Mouse (Mus musculus) adrenal gland, postnatal 36 days (tissue): ENCODE data around the gene Lrrc63. TPM values are rescaled to one million over a fixed set of nuclear protein-coding genes. Genes with fewer than 3 reads are reported as not detected.
"Not testable (repeated sequence)": the region's sequence is repeated elsewhere in the genome, so short reads cannot be mapped to it uniquely, and the experiment has no call there.

Experiments used
- DNase-seq, 2 experiments: peaks; one replicate each; pipeline ENCODE4 v3.0.0; 2021; ENCODE audit warnings: mixed read lengths in 1 of 2
- long read RNA-seq, 2 experiments: library from polyadenylated mRNA; stranded (forward); transcript quantifications; one replicate each; pipeline ENCODE4 v2.0.0; 2021; ENCODE audit warnings: borderline sequencing depth in 2 of 2
- total RNA-seq, 2 experiments: library from RNA; stranded (reverse); gene quantifications; 2 replicates each; pipeline ENCODE4 v1.2.3; 2021

Lrrc63 gene
- total RNA-seq, result not detected
- long read RNA-seq, experiment 1, result 0 reads
- long read RNA-seq, experiment 2, result 0 reads

GRCm38 (mm10) chr14:75130501-75131318, at the start of gene Lrrc63, which contains the start of gene Lcp1:
Gene Lrrc63, minus strand, starts transcription at chr14:75130881.
Gene Lcp1, plus strand, starts transcription at chr14:75131101.
- peak; percentile 81 to 83 for DNase-seq

DNA sequence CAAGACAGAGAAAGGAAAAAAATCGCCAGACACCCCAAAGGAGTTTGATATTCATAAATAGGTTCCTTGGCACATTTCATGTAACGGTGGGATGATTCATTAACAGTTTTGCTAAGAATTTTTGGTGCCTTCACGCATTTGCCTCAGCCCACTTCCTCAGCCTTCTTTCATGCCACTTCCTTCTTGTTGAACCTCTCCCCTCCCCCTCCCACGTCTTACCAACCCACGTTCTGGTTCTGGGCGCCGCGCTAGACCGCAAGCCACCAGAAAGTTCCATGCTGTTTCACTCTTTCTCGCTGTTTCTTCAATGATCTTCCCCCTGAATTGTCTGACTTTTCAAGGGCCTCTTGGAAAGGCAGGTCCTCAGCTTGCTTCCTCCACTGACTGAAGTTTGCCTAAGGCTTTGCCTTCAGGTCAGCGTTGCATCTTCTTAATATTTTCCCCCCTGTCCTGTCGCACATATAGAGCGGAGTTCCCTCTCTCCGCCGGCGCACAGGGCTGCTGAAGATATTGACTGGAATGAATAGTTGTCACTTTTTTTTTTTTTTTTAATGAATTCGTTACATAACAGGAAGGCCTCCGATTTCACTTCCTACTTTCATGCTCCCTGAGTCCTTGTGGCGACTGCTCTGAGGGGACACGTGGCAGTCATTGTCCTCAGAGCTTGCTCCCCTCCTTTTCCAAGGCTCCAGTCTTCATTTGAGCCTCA, 48.7 kb upstream of the Lrrc63 start:
- peak in 1 of 2 experiments; percentile 31 for DNase-seq

DNA sequence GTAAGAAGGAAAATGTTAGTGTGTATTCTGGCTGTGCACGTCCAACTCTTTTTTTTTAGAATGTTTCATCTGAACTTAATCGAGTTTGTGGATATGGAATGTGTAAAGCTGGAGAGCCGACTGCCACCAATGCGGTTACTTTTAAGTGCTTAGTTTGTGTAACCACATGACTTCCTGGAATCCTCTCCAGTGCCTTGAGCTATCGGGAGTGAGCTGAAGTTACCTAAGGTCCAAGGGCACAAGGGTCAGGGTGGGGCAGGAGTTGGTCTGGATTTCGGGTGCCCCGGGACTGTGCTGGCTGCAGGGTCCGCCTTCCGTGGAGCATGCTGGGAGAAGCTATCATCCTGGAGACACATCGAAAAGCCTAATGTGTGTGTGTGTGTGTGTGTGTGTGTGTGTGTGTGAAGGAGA, 48.1 kb upstream of the Lrrc63 start:
- DNase-seq, result no peak

- peak in 1 of 2 experiments; percentile 7 for DNase-seq
These were observed 47.7 kb upstream of the Lrrc63 start for GRCm38 (mm10) chr14:75178384-75178793.

- DNase-seq, result no peak
These were observed 46.7 kb upstream of the Lrrc63 start for GRCm38 (mm10) chr14:75177400-75177799.

DNA sequence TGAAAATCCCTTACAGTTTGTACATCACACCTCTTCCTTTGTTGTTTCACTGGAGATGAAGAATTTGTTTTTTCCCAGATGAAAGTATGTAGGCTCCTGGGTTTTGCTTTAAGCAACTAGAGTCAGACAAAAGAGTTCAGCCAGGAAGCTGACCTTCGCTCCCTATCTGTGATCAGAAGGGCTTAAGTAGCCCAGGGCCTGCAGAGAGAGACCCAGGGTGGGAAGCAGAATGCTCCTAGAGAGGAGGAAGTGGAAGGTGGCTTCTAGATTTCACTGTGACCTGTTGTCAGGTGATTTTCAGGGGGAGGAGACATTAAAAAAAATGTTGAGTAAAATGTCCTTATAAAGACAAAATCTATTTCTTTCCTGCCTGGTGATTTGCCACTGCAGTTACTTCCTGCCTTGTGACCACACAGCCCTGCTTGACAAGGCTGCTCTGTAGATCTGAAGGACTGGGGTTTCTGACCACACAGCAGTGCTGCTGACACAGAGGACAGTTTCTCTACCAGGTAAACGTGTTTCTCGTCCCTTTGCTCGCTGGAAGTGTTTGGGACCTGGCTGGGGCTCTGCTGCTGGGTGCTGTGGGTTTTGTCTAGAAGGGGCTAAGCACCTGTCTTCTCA, 45.9 kb upstream of the Lrrc63 start:
- no peak for DNase-seq

- DNase-seq, result no peak
These were observed 45.1 kb upstream of the Lrrc63 start for GRCm38 (mm10) chr14:75175781-75176180.

DNA sequence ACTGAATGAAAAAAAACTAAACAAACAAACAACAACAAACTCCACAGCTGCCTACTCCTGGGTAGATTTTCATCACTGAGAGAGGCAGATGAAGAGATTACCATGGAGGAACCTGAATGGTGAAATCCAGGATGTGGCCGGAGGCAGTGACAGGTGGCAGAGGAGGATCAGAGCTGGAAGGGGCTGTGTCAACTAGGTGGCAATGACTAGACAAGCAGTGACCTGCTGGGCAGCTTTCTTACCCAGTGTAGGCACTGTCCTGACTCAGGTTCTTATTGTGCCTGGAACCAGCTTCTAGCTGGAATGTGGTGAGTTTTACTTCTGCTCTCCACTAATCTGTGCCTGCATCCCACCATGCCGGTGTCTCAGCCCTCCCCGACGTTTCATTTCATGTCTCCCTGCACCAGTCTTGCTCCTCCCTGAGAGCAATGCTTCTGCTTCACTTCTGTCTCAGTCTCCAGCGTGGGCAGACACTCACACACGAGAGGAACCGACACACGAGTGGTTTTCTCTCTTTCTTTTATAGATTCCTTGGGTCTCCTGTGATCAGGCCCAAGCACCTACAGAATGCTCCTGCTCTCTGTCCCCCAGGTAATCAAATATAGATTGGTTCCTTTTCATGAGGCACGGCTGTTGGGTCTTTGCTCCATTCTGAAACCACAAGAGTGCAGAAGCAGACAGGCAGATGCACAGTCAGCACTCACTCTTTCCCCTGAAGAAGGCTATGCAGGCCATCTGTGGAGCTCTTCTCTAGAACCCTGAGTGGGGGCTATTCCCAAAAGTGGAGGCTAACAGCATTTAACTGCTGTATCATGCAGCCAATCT, 44.3 kb upstream of the Lrrc63 start:
- DNase-seq, result no peak

DNA sequence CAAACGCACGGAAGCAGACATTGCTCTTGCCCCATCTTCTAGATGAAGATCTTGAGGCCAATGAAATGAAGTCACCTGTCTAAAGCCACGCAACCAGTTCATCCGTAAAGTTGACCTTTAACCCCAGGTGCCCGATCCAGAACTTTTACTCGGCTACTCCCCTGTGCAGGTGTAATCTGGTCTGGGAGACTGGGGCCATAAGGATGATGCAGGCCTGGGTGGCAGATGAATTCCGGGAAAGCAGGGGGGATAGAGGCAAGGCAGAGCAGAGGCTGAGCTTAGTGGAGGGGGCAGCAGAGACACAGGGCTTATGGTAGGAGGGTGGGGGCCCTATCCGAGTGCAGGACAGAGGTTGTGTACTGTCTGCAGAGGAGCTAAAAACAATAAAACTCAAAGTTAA, 43.6 kb upstream of the Lrrc63 start:
- DNase-seq, result no peak

GRCm38 (mm10) chr14:75170546-75170945, 39.9 kb upstream of the Lrrc63 start:
- no peak for DNase-seq

- no peak for DNase-seq
These were observed 37.8 kb upstream of the Lrrc63 start for GRCm38 (mm10) chr14:75168501-75168900.

- no peak for DNase-seq
These were observed 35.0 kb upstream of the Lrrc63 start for GRCm38 (mm10) chr14:75165574-75166131.

GRCm38 (mm10) chr14:75164345-75164744, 33.7 kb upstream of the Lrrc63 start:
- DNase-seq, result no peak

GRCm38 (mm10) chr14:75163866-75164265, 33.2 kb upstream of the Lrrc63 start:
- DNase-seq, result no peak

DNA sequence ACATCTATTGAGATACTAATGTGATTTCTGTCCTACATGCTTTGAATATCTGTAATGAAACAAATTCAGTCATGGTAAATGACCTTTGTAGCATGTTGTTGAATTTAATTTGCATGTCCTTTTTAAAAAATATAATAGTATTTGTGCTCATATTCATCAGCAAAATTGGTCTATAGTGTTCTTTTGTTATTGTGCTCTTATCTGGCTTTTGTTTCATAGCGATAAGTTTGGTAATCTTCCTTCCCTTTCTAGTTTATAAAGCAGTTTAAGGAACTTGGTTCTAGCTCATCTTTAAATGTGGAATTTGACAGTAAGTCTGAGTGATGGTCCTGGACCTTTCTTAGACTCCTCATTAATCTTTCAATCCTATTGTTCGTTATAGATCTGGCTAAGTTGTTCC, 28.7 kb upstream of the Lrrc63 start:
- DNase-seq, result no peak

- no peak for DNase-seq
These were observed 23.8 kb upstream of the Lrrc63 start for GRCm38 (mm10) chr14:75154481-75154880.

- DNase-seq, result no peak
These were observed 20.5 kb upstream of the Lrrc63 start for GRCm38 (mm10) chr14:75151146-75151545.

DNA sequence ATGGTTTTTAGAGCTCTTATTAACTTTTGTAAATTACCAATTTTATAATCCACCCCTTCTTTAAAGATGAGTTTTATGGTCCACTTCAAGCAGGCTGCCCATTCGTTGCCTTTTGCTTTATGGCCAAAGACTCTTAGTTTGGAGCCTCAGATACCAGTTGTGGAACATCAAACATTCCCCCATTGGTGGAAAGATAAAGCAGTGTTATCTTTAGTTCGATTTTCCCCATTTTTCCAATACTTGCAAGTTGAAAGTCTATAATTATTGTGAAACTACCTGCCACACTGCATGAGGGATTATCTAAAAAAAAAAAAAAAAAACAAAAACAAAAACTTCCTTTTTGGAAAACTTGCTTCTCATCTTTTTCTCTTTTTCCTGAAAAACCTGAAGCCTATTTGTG, 20.0 kb upstream of the Lrrc63 start:
- DNase-seq, result no peak

- peak; percentile 6 to 10 for DNase-seq
These were observed 17.5 kb upstream of the Lrrc63 start for GRCm38 (mm10) chr14:75148229-75148628.

- not testable (repeated sequence) for DNase-seq
These were observed 17.0 kb upstream of the Lrrc63 start for GRCm38 (mm10) chr14:75147706-75148105.

DNA sequence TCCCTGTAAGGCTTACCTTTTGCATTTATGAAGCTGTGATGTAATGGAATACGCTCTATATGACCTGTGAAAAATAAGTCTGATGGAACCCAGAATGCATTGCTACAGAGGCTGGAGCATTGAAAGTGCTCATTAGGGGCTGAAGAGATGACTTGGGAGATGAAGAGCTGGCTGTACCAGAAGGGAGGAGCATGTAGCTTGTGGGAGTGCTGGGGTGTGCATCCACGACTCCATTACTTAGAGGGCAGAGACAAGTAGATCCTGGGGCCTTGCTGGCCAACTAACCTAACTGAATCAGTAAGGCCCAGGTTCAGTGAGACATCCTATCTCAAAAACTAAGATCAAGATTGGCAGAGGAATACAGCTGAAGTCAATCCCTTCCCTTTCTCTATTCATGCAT, 8.5 kb upstream of the Lrrc63 start:
- no peak for DNase-seq

DNA sequence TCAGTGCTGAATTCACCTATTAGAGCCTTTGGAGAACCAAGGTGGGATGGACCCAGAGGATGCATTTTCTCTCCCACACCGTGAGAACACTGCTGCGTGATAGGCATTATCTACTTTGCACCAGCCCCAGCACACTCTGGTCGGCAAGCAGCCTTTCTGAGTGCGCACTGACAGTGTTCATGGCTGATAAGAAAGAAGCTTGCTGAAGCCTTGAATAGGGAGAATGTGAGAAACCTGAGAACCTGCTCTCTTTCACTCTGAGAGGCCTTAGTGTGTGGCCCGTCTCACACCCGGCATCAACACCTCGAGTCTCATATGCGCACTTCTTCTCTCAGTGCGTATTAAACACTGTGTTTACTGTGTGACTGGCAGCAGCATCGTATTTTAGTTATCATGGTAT, 7.8 kb upstream of the Lrrc63 start:
- no peak for DNase-seq
